Mouse (Mus musculus) stomach, embryonic 15.5 days (tissue): Measurements from ENCODE around the gene Mrps21. TPM values are rescaled to one million over a fixed set of nuclear protein-coding genes. Genes with fewer than 3 reads are reported as not detected.
"Not testable (repeated sequence)": the region's sequence is repeated elsewhere in the genome, so short reads cannot be mapped to it uniquely, and the experiment has no call there.

Experiments used
- ATAC-seq: fragments of 200-750 bp; cut with Nextera tagmentation; 2 replicates; pipeline ENCODE4 v1.8.0; 2017; ENCODE audit warnings: low read depth, moderate number of reproducible peaks, moderate TSS enrichment; ENCODE audit not compliant: insufficient read depth, low FRiP score
- H3K27ac ChIP-seq: fragments of 300-500 bp; sonication (generic); 2 replicates; pipeline ENCODE4 v1.5.1; 2015; ENCODE audit warnings: mild to moderate bottlenecking, inconsistent platforms
- H3K27me3 ChIP-seq: fragments of 300-500 bp; sonication (generic); replicated peaks from 2 replicates; pipeline ENCODE4 v1.6.1; 2015; ENCODE audit warnings: inconsistent platforms
- H3K36me3 ChIP-seq: fragments of 300-500 bp; sonication (generic); 2 replicates; pipeline ENCODE4 v1.6.1; 2015; ENCODE audit warnings: inconsistent platforms
- H3K4me1 ChIP-seq: fragments of 300-500 bp; sonication (generic); 2 replicates; pipeline ENCODE4 v1.6.1; 2015; ENCODE audit warnings: inconsistent platforms
- H3K4me2 ChIP-seq: fragments of 300-500 bp; sonication (generic); 2 replicates; pipeline ENCODE4 v1.6.1; 2015; ENCODE audit warnings: mild to moderate bottlenecking, inconsistent platforms
- H3K4me3 ChIP-seq: fragments of 300-500 bp; sonication (generic); replicated peaks from 2 replicates; pipeline ENCODE4 v1.5.1; 2015; ENCODE audit warnings: inconsistent platforms
- H3K9ac ChIP-seq: fragments of 300-500 bp; sonication (generic); 2 replicates; pipeline ENCODE4 v1.6.1; 2015; ENCODE audit warnings: inconsistent platforms
- H3K9me3 ChIP-seq: fragments of 300-500 bp; sonication (generic); 2 replicates; pipeline ENCODE4 v1.6.1; 2016; ENCODE audit warnings: inconsistent platforms
- WGBS: fragments of 180-500 bp; shearing (Covaris S2); methylation state at CpG from one replicate; pipeline ENCODE4 v1.1.7; 2015; 5-methylcytosine and 5-hydroxymethylcytosine counted together
- polyA plus RNA-seq: library from polyadenylated mRNA; unstranded; fragments of >200 nt; fragmentation: Nextera tagmentation; extraction: Ambion mirVana; gene quantifications from 2 replicates; pipeline ENCODE4 v1.2.1, GENCODE M21; 2015

The Mrps21 gene
- polyA plus RNA-seq, 1 experiment from 2014 or later: 324 TPM

DNA sequence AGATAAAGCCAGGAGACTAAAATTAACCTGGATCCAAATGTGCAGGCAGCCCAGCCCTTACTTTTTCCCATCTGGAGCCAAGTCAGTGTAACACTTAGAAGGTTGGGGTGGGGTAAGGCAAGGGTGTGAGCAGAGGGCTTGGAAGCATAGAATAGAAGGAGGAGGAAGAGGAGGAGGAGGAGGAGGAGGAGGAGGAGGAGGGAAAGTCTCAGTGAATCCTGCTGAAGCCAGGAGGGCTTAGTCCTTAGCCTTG is 31.0 kb upstream of the Mrps21 start:
- H3K4me2 ChIP-seq: no peak overlapping the region
- H3K9me3 ChIP-seq: no peaks in the 10 kb centered on the region
- H3K9ac ChIP-seq: no peak overlapping the region
- peaks cover 21% of the 10 kb centered on the region for H3K4me1 ChIP-seq
- H3K4me3 ChIP-seq: no peak overlapping the region
- ATAC-seq: no peak
- no peaks in the 10 kb centered on the region for H3K36me3 ChIP-seq
- H3K27me3 ChIP-seq: peaks cover 5% of the 10 kb centered on the region; the same call in 1 of the 2 replicates
- H3K27ac ChIP-seq: no peak overlapping the region

DNA sequence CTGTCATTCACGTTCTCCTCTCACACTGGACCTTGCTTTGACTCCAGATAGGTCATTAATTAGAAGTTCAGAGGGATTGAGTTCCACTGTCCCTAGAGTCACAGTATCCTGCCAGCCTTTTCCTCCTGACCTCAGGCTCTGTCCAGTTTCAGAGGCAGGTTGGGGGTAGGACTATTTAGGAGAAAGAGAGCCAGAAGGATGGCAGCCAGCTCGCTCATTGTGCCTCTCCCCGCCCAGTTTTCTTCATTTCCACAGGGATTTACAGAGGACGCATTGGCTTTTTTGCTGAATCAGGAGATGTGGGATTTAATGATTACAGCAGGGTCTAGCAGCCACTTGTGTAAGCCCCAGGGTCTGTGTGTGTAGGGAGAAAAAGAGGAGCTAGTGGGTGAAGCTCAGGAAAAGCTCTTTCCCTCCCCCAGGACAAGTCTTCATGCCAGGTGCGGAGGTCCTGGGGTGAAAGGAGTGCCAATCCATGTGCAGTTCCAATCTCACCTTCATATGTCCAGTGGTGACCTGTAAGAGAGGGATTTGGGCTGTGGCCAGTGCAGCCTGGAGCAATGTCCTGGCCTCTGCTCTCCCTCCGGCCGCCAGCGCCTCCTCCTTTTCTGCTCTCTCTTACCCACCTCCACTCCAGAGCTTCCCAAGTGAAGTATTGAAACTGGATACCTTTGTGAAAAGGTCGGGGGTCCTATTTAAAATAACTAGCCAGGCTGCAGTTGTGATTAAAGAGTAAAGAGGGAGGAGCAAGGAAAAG is 30.5 kb upstream of the Mrps21 start:
- Histone ChIP-seq H3K4me1 (peaks cover 18% of the 10 kb centered on the region), H3K9me3 (no peaks in the 10 kb centered on the region), H3K27ac (no peak overlapping the region), H3K9ac (no peak overlapping the region), H3K36me3 (no peaks in the 10 kb centered on the region), H3K4me2 (no peak overlapping the region), H3K4me3 (no peak overlapping the region), H3K27me3 (peaks cover 5% of the 10 kb centered on the region; the same call in 1 of the 2 replicates)
- WGBS: 58% methylated on average over 9 of the region's 9 CpGs
- no peak for ATAC-seq

DNA sequence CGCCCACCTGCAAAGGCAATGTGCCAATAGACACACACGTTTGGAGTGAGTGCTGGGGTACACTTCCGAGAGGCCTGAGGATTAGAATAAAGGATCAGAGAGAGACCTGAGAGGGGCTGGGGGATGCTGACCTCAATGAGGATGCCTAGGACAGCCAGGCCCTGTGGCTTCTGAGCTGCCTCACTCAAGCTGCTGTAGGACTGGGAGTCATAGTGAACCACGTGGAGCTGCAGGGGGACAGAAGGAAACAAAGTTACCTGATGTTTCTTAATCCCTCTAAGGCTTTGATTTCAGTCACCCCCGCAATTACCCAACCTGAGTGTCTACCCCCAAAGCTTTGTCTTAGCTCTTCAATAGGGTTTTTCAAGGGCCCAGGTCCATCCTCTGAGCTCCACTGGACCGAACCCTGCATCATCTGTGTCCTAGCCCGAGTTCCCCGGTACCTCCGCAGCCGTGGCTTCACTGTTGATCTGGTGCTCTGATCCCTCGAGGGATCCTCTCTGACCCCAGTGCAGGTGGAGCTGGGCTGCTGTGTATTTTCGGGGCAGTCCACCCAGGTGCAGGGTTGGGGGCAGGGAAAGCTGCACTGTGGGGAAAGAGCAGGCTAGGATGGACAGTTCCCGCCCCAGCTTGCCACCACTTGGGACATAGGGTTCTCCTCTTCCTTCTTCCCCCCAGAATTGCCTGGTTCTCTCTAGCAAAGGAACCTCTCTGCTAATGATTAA is 28.6 kb upstream of the Mrps21 start:
- H3K36me3 ChIP-seq: no peaks in the 10 kb centered on the region
- H3K4me2 ChIP-seq: no peak overlapping the region
- ATAC-seq: no peak
- no peak overlapping the region for H3K27ac ChIP-seq
- no peak overlapping the region for H3K9ac ChIP-seq
- no peak overlapping the region for H3K4me3 ChIP-seq
- peaks cover 5% of the 10 kb centered on the region for H3K4me1 ChIP-seq
- 73% methylated on average over 13 of the region's 13 CpGs for whole genome bisulfite sequencing
- H3K27me3 ChIP-seq: no peaks in the 10 kb centered on the region
- no peaks in the 10 kb centered on the region for H3K9me3 ChIP-seq

DNA sequence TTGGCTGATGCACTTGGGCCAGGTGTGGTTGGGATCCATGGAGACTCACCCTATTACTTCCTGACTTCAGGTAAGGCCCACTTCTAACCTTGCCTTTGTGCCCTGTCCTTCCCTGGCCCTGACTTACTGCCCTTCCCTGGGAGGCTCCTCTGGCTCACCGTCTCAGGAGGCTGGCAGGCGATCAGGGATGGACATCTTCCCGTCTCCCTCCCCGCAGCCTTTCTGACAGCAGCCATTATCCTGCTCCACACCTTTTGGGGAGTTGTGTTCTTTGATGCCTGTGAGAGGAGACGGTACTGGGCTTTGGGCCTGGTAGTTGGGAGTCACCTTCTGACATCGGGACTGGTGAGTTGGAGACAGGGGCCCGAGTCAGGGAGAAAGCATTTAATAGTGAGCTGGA is 24.2 kb upstream of the Mrps21 start:
- H3K9ac ChIP-seq, H3K36me3 ChIP-seq, H3K4me3 ChIP-seq, H3K27me3 ChIP-seq, H3K27ac ChIP-seq, H3K4me2 ChIP-seq, H3K9me3 ChIP-seq, ATAC-seq: not testable (repeated sequence)
- H3K4me1 ChIP-seq: peaks cover 19% of the 10 kb centered on the region
- WGBS: 82% methylated on average over 7 of the region's 7 CpGs

DNA sequence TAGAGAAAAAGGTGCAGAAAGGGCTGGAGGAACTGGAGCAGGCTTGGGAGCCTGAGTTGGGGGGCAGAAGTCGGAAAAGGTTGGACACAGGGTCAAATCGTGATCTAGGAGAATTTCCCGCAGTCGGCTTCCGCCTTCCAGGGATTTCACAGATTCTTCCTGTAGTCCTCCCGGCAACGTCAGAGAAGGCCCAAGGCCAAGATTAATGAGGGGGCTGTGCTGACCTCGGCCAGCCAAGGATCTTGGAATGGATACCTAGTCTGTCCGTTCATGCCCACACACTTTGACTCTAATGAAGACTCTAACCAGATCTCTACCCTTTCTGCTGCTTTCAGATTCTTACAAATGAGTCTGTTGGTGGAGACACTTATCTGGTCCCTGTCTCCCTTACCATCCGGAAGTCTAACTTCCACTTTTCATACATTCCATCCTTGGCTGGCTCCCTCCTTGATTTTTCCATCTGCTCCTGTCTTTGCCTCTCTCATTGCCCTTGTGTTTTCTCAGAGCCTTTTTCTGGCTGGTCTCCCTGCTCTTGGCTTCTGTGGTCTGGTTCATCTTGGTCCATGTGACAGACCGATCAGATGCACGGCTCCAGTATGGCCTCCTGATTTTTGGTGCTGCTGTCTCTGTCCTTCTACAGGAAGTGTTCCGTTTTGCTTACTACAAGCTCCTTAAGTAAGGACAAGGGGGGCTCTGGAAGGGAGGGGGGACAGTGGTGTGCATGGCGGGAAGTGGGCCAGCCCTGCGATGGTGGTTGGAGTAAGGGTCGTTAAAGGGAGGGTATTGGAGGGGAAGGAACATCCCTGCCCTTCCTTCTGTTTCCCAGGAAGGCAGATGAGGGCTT is 23.2 kb upstream of the Mrps21 start:
- 5% methylated on average over 16 of the region's 16 CpGs for WGBS
- Histone ChIP-seq H3K9me3 (no peaks in the 10 kb centered on the region), H3K4me1 (peaks cover 22% of the 10 kb centered on the region), H3K27me3 (no peaks in the 10 kb centered on the region), H3K36me3 (no peaks in the 10 kb centered on the region), H3K27ac (peak overlapping the region; percentile 82), H3K9ac (peak overlapping the region; percentile 78), H3K4me2 (peak overlapping the region; percentile 62), H3K4me3 (peak overlapping the region; percentile 65)
- no peak for ATAC-seq

DNA sequence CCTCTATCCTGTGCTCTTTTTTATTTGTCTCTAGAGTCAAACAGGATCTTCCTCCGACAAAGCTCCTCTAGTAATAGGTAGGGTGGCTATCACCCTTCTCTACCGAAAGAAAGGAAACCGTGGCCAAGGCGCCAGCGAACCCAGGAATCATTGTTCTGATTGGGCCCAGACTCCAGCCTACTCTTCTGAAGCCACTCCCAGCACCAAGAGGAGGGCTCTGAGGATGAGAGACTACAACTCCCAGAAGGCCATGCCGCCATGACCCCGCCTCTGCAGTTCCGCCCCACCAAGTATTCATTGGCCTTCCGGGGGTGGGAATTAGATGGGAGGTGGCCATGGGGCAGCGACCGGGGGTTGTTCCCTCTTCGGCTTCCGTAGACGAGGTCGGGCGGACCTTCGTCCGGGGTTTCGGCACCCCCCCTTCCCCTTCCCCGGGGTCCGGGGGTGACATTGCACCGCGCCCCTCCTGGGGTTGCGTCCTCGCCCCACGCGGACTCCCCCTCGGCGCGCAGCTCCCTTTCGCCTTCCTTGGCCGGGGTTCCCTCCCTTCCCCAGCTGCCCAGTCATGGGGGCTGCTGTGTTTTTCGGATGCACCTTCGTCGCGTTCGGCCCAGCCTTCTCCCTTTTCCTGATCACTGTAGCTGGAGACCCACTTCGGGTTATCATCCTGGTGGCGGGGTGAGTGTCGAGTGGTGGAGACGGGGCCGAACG is 22.4 kb upstream of the Mrps21 start, which contains the start of gene Aph1a:
TSS of gene Aph1a (plus strand) at position 364 of the 711 bp plus-strand sequence.
- peak; percentile 98 for ATAC-seq
- H3K9me3 ChIP-seq, H3K36me3 ChIP-seq, H3K27me3 ChIP-seq: not testable (repeated sequence)
- H3K4me3 ChIP-seq: peak within 1 kb of the TSS; percentile 65
- under 1% methylated on average over 26 of the region's 43 CpGs for WGBS
- H3K27ac ChIP-seq: peak within 1 kb of the TSS; percentile 83
- H3K4me1 ChIP-seq: peaks cover 22% of the 10 kb centered on the region
- H3K4me2 ChIP-seq: peak within 1 kb of the TSS; percentile 62
- H3K9ac ChIP-seq: peak within 1 kb of the TSS; percentile 78

DNA sequence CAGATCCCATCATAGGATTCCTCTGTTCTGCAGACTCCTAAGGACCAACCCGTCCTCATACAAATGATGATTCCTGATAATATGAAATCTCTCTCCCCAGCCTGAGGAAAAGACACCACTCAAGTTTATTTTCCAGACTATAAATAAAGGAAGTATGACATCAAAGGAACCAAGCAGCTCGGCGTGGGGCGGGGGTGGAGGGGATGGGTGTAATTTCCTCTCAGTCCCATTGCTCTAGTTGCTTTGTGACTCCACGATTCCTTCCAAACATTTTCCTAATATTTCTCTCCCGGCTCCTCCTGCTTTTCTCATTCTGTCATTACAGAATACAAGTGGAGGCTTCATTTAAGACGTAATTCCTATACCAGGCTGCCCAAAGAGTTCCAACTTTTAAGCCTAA is 21.8 kb upstream of the Mrps21 start:
- Histone ChIP-seq H3K4me3 (peak overlapping the region; percentile 65), H3K9me3 (no peaks in the 10 kb centered on the region), H3K27me3 (no peaks in the 10 kb centered on the region), H3K36me3 (no peaks in the 10 kb centered on the region), H3K9ac (no peak overlapping the region), H3K27ac (peak overlapping the region; percentile 83), H3K4me1 (peaks cover 22% of the 10 kb centered on the region), H3K4me2 (peak overlapping the region; percentile 61)
- 17% methylated on average over 7 of the region's 7 CpGs for WGBS
- ATAC-seq: no peak

DNA sequence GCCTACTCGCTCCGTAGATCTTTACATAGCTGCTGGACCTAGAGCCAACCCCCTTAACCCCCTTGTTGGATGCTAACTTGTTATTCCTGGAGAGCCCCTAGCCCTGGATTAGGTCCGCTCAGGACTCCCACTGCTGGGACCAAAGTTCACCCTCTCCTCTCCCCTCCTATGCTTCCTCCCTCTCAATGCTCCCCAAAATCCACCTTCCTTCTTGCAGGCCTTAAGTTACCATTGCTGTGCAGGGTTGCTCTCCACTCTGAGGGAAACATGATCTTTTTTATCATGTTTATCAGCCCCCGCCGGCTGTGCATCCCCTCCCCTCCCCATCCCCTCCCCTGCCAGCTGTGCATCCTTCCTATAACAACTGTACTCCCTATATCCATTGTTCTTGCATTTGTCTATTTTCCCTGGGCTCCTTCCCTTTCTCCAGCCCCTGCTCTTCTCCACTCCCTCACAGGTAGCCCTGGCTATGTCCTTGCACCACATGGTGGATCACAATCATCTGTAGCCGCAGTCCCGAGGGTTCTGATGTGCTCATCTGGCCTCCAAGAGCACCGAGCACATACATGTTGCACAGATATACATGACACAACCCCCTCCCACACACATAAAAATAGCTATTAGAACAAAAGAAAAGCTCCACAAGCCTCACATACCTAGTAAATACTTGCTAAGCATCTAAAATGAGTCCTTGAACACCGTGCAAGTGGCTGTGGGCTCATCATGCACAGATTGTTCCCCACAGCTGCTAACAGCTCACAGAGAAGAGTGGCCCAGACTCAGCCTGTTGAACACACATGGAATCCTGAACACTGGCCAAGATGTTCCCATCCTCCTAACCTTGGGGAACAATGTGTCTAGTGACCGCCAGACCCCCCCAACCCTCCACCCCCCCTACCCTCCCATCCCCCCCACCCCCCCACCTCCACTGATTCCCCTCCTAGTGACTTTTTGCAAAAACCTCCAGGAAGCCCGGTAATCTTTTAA is 21.0 kb upstream of the Mrps21 start:
- Histone ChIP-seq H3K9me3 (no peaks in the 10 kb centered on the region), H3K27ac (peak overlapping the region; percentile 86), H3K9ac (no peak overlapping the region), H3K36me3 (no peaks in the 10 kb centered on the region), H3K4me2 (peak overlapping the region; percentile 50), H3K4me3 (peak overlapping the region; percentile 35), H3K27me3 (no peaks in the 10 kb centered on the region), H3K4me1 (peaks cover 22% of the 10 kb centered on the region)
- 32% methylated on average over 11 of the region's 11 CpGs for WGBS
- no peak for ATAC-seq

DNA sequence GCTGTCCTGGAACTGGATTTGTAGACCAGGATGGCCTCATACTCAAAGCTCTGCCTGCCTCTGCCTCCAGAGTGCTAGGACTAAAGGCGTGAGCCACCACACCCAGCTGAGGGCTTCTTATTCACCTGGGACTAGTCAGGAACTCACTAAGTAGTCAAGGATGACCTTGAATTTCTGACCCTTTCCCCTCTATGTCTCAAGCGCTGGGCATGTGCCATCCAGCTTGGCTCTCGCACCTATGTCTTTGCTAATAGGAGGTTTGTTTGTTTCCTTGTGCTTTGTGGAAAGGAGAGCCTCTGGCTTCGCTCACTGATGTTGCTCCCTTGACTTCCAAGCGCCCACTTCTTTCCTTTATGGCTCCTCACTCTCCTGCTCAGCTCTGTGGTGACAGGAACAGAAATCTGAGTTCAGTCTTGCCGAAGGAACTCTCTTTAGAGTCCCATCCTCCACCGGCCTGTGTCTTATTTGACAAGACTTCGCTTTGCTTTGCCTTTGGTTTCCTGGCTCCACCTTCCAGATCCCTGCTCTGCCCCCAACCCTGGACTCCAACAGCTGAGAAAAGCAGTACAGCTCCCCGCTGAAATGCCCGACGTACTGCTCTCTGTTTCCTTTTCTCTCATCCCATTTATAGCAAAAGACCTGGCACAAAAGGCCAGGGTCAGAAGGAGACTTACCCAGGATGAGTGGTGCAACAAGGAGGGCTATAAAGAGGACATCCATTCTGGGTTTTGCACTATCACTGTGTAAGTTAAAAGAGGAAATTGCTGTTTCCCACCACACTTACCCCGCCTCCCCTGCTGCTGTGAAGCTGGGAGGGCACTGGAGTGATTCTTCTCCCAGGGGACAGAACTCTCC is 20.1 kb upstream of the Mrps21 start, which contains the start of gene BC028528:
TSS of gene BC028528 (minus strand) at position 795 of the 855 bp plus-strand sequence.
- Histone ChIP-seq H3K4me3 (peak within 1 kb of the TSS; percentile 35), H3K9me3 (no peaks in the 10 kb centered on the region), H3K4me1 (peaks cover 22% of the 10 kb centered on the region), H3K36me3 (no peaks in the 10 kb centered on the region), H3K27ac (peak within 1 kb of the TSS; percentile 86), H3K9ac (peak within 1 kb of the TSS; percentile 14; the same call in 1 of the 2 replicates), H3K4me2 (peak within 1 kb of the TSS; percentile 50), H3K27me3 (no peaks in the 10 kb centered on the region)
- ATAC-seq: no peak
- 17% methylated on average over 12 of the region's 12 CpGs for WGBS

DNA sequence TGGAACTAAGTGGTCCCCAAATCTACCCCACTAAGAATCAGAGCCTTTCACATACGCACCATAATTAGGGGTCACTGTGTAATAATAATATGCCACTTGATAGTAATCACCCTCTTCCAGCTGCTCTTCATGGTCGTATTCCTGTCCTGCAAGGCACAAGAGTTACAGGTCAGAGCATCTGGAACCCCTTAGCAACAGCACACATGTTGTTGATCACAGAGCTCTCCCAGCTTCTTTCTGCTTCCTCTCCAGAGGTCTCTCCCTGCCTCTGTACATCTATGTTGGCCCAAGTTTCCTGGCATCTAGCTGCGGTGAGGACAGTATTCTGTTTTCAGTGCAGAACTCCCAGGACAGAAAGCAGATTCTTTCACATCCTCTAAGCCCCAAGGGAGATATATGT is 18.3 kb upstream of the Mrps21 start:
- 78% methylated on average over 3 of the region's 3 CpGs for WGBS
- Histone ChIP-seq H3K9ac (no peak overlapping the region), H3K9me3 (no peaks in the 10 kb centered on the region), H3K36me3 (no peaks in the 10 kb centered on the region), H3K4me1 (peaks cover 22% of the 10 kb centered on the region), H3K4me2 (no peak overlapping the region), H3K27me3 (no peaks in the 10 kb centered on the region), H3K27ac (no peak overlapping the region), H3K4me3 (no peak overlapping the region)
- ATAC-seq: no peak
